Mouse (Mus musculus) thymus, adult 2 months (tissue): ENCODE measurements around the gene Pla2g4c.

ENCODE experiments used
- CTCF ChIP-seq: fragments of 200-500 bp; IDR thresholded peaks from 2 replicates; pipeline ENCODE4 v1.5.1; 2012; ENCODE audit warnings: mild to moderate bottlenecking, control low read depth, low read length, moderate library complexity, borderline replicate concordance; ENCODE audit not compliant: control insufficient read depth, poor library complexity, insufficient read depth; ENCODE audit errors: extremely low read depth
- POLR2A ChIP-seq: fragments of 200-500 bp; IDR thresholded peaks from 2 replicates; pipeline ENCODE4 v1.6.1; 2012; ENCODE audit warnings: mild to moderate bottlenecking, low read length, control low read depth, moderate library complexity; ENCODE audit not compliant: control insufficient read depth, poor library complexity, insufficient read depth; ENCODE audit errors: extremely low read depth

- no peak for TF ChIP-seq POLR2A
- no peak for TF ChIP-seq CTCF
Measured at GRCm38 (mm10) chr7:13291370-13291769, 33.1 kb upstream of the Pla2g4c start.
